Mouse (Mus musculus): ENCODE measurements around the gene Mepe. TPM values are rescaled to one million over a fixed set of nuclear protein-coding genes. Genes with fewer than 3 reads are reported as not detected.

Mepe gene
- not detected in 2 replicates for polyA plus RNA-seq (2012; rRNA removed)

GRCm38 (mm10) chr5:104325029-104325428, at the start of gene Mepe:
Gene Mepe (plus strand): TSS chr5:104325329.

GRCm38 (mm10) chr5:104298994-104299393, 26.1 kb upstream of the Mepe start, which contains the start of gene Ibsp:
Gene Ibsp (plus strand): TSS chr5:104299171.

Other genes with a start within 250 kb of the Mepe start
- not detected in 2 replicates for gene Gm17660, start 247.7 kb upstream of the Mepe start, polyA plus RNA-seq (2012; rRNA removed)
- gene Sparcl1, start 211.6 kb upstream of the Mepe start, polyA plus RNA-seq (2012; rRNA removed), result 126 and 134 TPM in 2 replicates
- not detected in 2 replicates for gene Dspp, start 154.6 kb upstream of the Mepe start, polyA plus RNA-seq (2012; rRNA removed)
- 0.54 and 1.2 TPM in 2 replicates for gene Dmp1, start 122.7 kb upstream of the Mepe start, polyA plus RNA-seq (2012; rRNA removed)
- gene Ibsp, start 26.2 kb upstream of the Mepe start, polyA plus RNA-seq (2012; rRNA removed), result 27.1 and 44.8 TPM in 2 replicates
- 39.2 and 83.0 TPM in 2 replicates for gene Spp1, start 109.8 kb downstream of the Mepe start, polyA plus RNA-seq (2012; rRNA removed)
- gene Pkd2, start 134.1 kb downstream of the Mepe start, polyA plus RNA-seq (2012; rRNA removed), result 37.4 and 44.7 TPM in 2 replicates
- 4.3 and 4.6 TPM in 2 replicates for gene BC005561, start 183.0 kb downstream of the Mepe start, polyA plus RNA-seq (2012; rRNA removed)